Mouse (Mus musculus) 3134 (cell line): ENCODE results near the gene Por.

Source experiments
- DNase-seq: peaks from one replicate; pipeline ENCODE4 v3.0.0-alpha.2; 2011; ENCODE audit warnings: low spot score; ENCODE audit not compliant: insufficient read length; ENCODE audit errors: extremely low read depth

Gene Por

GRCm38 (mm10) chr5:135669741-135670275 lies at the start of gene Por:
TSS of gene Por (plus strand) at chr5:135670033.
- peak; percentile 83 for DNase-seq

- DNase-seq: no peak
Observed at GRCm38 (mm10) chr5:135620526-135620925, 49.3 kb upstream of the Por start.

GRCm38 (mm10) chr5:135621725-135622124 lies 48.1 kb upstream of the Por start:
- DNase-seq: peak; percentile 55

- DNase-seq: peak; percentile 67
Observed at GRCm38 (mm10) chr5:135623006-135623563, 46.7 kb upstream of the Por start.

- DNase-seq: no peak
Observed at GRCm38 (mm10) chr5:135628916-135629315, 40.9 kb upstream of the Por start.

- no peak for DNase-seq
Observed at GRCm38 (mm10) chr5:135629401-135629800, 40.4 kb upstream of the Por start.

- DNase-seq: no peak
Observed at GRCm38 (mm10) chr5:135630598-135630997, 39.2 kb upstream of the Por start.

GRCm38 (mm10) chr5:135632117-135632796 lies 37.6 kb upstream of the Por start, which contains the start of gene Rhbdd2:
TSS of gene Rhbdd2 (plus strand) at chr5:135632618.
- DNase-seq: peak; percentile 96

- no peak for DNase-seq
Observed at GRCm38 (mm10) chr5:135632797-135633144, 37.1 kb upstream of the Por start.

- DNase-seq: no peak
Observed at GRCm38 (mm10) chr5:135639760-135640458, 29.9 kb upstream of the Por start.

- DNase-seq: no peak
Observed at GRCm38 (mm10) chr5:135640459-135640789, 29.4 kb upstream of the Por start.

GRCm38 (mm10) chr5:135641028-135641427 lies 28.8 kb upstream of the Por start:
- no peak for DNase-seq

GRCm38 (mm10) chr5:135642686-135643551 lies 26.9 kb upstream of the Por start:
- no peak for DNase-seq

GRCm38 (mm10) chr5:135643552-135643842 lies 26.3 kb upstream of the Por start:
- DNase-seq: no peak

GRCm38 (mm10) chr5:135643869-135644268 lies 26.0 kb upstream of the Por start:
- DNase-seq: peak; percentile 46

GRCm38 (mm10) chr5:135645330-135645729 lies 24.5 kb upstream of the Por start:
- DNase-seq: no peak

GRCm38 (mm10) chr5:135646038-135646437 lies 23.8 kb upstream of the Por start:
- DNase-seq: no peak

GRCm38 (mm10) chr5:135648461-135649308 lies 21.1 kb upstream of the Por start:
- DNase-seq: peak; percentile 70

- DNase-seq: no peak
Observed at GRCm38 (mm10) chr5:135649309-135649633, 20.6 kb upstream of the Por start.

GRCm38 (mm10) chr5:135651536-135651935 lies 18.3 kb upstream of the Por start:
- DNase-seq: no peak
